8 mouse cellular contexts compared by ENCODE assay signal in genomic region chr1:36938348-36938747, GRCm38 (mm10). TPM values are rescaled to one million over a fixed set of nuclear protein-coding genes. Genes with fewer than 3 reads are reported as not detected.
DNase-seq lines count a peak whose midpoint lies in the region; ATAC-seq and TF ChIP-seq lines count a peak whose summit lies in the region.

No protein-coding gene starts in this region.

- peak overlapping the region; percentile 98 for H3K4me3 ChIP-seq in cerebellum, adult 2 months (replicated peaks; ENCODE audit: insufficient read depth, low read depth, low read length)
- peak overlapping the region; percentile 85 for H3K4me3 ChIP-seq in spleen, adult 2 months (ENCODE audit: extremely low read depth, insufficient read depth, insufficient read length)
- peak overlapping the region; percentile 97 for H3K4me3 ChIP-seq in limb, embryonic 15.5 days

- no peaks in the 10 kb centered on the region for H3K36me3 ChIP-seq in spleen, adult 2 months (ENCODE audit: control insufficient read depth, insufficient read depth, low read length)
- no peaks in the 10 kb centered on the region for H3K36me3 ChIP-seq in limb, embryonic 15.5 days

- H3K9ac ChIP-seq in limb, embryonic 15.5 days: peak overlapping the region; percentile 100

- H3K9me3 ChIP-seq in limb, embryonic 15.5 days: no peaks in the 10 kb centered on the region

- ATAC-seq in limb, embryonic 15.5 days (ENCODE audit: insufficient number of reproducible peaks, low FRiP score, low TSS enrichment, low read depth): no peak

- intact Hi-C loops in gastrocnemius, postnatal 36 days (cut with DNase I): no loop called here

- TF ChIP-seq CTCF in cerebellum, adult 2 months (IDR thresholded peaks at IDR 0.05; ENCODE audit: borderline replicate concordance, insufficient read depth, low read depth, low read length): no peak
- TF ChIP-seq CTCF in spleen, adult 2 months (IDR thresholded peaks at IDR 0.05; ENCODE audit: extremely low read depth, insufficient read depth, insufficient read length, insufficient replicate concordance): no peak

- DNase-seq in cerebellum, adult 2 months: no peak
- no peak for DNase-seq in cerebellum, postnatal 10 days
- DNase-seq in spleen, adult 2 months (ENCODE audit: low read depth in 1 of 2, low spot score in 2 of 2): no peak
- no peak for DNase-seq in spleen, postnatal 36 days (ENCODE audit: low spot score in 2 of 2)
- no peak for DNase-seq in adrenal gland, postnatal 14 days
- DNase-seq in gastrocnemius, postnatal 36 days: no peak
- no peak for DNase-seq in spleen, postnatal 10 days (ENCODE audit: low spot score in 2 of 2)

- no peak for TF ChIP-seq POLR2A in cerebellum, adult 2 months (IDR thresholded peaks at IDR 0.05; ENCODE audit: borderline replicate concordance, insufficient read depth, low read length)
- no peak for TF ChIP-seq POLR2A in spleen, adult 2 months (IDR thresholded peaks at IDR 0.05; ENCODE audit: low read depth, low read length)

- no peak overlapping the region for H3K27ac ChIP-seq in cerebellum, adult 2 months (ENCODE audit: insufficient read depth, low read length)
- no peak overlapping the region for H3K27ac ChIP-seq in spleen, adult 2 months (ENCODE audit: insufficient read depth, low read length)
- H3K27ac ChIP-seq in limb, embryonic 15.5 days: no peak overlapping the region

- 3% methylated on average over 9 of the region's 9 CpGs for WGBS in cerebellum, adult 2 months
- 3% methylated on average over 9 of the region's 9 CpGs for whole genome bisulfite sequencing in spleen, adult 2 months
- under 1% methylated on average over 9 of the region's 9 CpGs for WGBS in limb, embryonic 15.5 days

- no peaks in the 10 kb centered on the region for H3K27me3 ChIP-seq in cerebellum, adult 2 months (ENCODE audit: control insufficient read depth, insufficient read depth, low read length)
- H3K27me3 ChIP-seq in spleen, adult 2 months (ENCODE audit: control insufficient read depth, insufficient read depth, low read length): no peaks in the 10 kb centered on the region
- H3K27me3 ChIP-seq in limb, embryonic 15.5 days: no peaks in the 10 kb centered on the region

- peak overlapping the region; percentile 56 for H3K4me2 ChIP-seq in limb, embryonic 15.5 days

- H3K4me1 ChIP-seq in cerebellum, adult 2 months (ENCODE audit: control insufficient read depth, insufficient read depth, low read length): peaks cover 4% of the 10 kb centered on the region; the same call in 1 of the 2 replicates
- peaks cover 7% of the 10 kb centered on the region; the same call in 1 of the 2 replicates for H3K4me1 ChIP-seq in spleen, adult 2 months (ENCODE audit: control insufficient read depth, insufficient read depth, insufficient read length)
- H3K4me1 ChIP-seq in limb, embryonic 15.5 days: peaks cover 24% of the 10 kb centered on the region

RNA-seq across cellular contexts. Expression of gene Tmem131, which starts 5.1 kb away (rescaled TPM):
- polyA plus RNA-seq in cerebellum, adult 2 months (2012; rRNA removed): 31.4 and 32.2 TPM in 2 replicates
- polyA plus RNA-seq in spleen, adult 2 months (2012; rRNA removed): 23.7 and 26.5 TPM in 2 replicates
- polyA plus RNA-seq in limb, embryonic 15.5 days (2015; fragmentation: Nextera tagmentation; extraction: Ambion mirVana): 11.2 and 13.3 TPM in 2 replicates
- total RNA-seq in adrenal gland, postnatal 14 days (2021): 45.7 and 48.2 TPM in 2 replicates
- 10 to 100 TPM; 21.0 to 23.7 TPM for total RNA-seq in gastrocnemius, postnatal 36 days (2021)
